Mouse (Mus musculus): ENCODE results near the gene Tmem213.

DNA sequence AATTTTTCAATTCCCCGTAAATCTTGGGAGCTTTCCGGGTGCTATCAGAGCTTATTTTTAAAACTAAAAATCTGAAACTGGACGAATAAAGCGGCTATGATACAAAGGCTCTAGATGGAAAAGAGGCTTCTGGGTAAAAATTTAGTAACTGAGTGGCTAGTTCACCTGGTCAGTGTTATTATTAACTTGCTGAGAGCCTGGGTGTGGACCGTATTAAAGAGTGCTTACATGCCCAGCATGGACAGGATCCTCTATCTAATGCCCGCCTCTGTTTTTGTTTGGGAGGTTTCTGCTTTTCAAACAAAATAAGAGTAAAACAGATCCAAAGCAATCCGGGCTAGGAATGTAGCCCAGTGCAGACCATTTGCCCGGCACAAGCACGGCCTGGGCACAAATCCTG, 31.3 kb downstream of the Tmem213 start:
- TF ChIP-seq EP300 (IDR thresholded peaks at IDR 0.05; ENCODE audit: low read depth), result no peak
- no peak for TF ChIP-seq CTCF (IDR thresholded peaks at IDR 0.05; ENCODE audit: low read depth)
